Mouse (Mus musculus) midbrain, postnatal 0 days (tissue): ENCODE measurements around the gene Defb25. TPM values are rescaled to one million over a fixed set of nuclear protein-coding genes. Genes with fewer than 3 reads are reported as not detected.
A peak's percentile ranks its signal among the peaks of the same experiment; 100 is the strongest.
"Not testable (repeated sequence)": the region's sequence is repeated elsewhere in the genome, so short reads cannot be mapped to it uniquely, and the experiment has no call there.

Source experiments
- ATAC-seq: fragments of 200-750 bp; cut with Nextera tagmentation; 2 replicates; pipeline ENCODE4 v1.8.0; 2017; ENCODE audit warnings: moderate number of reproducible peaks, mild to moderate bottlenecking, moderate TSS enrichment, moderate library complexity; ENCODE audit not compliant: low FRiP score
- DNase-seq: peaks from one replicate; pipeline ENCODE4 v3.0.0-alpha.2; 2015; ENCODE audit warnings: low spot score
- H3K27ac ChIP-seq: fragments of 300-500 bp; sonication (generic); 2 replicates; pipeline ENCODE4 v1.5.1; 2014; ENCODE audit warnings: low read depth, mild to moderate bottlenecking, low read length, mixed read lengths
- H3K27me3 ChIP-seq: fragments of 300-500 bp; sonication (generic); 2 replicates; pipeline ENCODE4 v1.6.1; 2014; ENCODE audit warnings: low read length, control low read depth, mixed read lengths; ENCODE audit not compliant: insufficient read depth
- H3K36me3 ChIP-seq: fragments of 300-500 bp; sonication (generic); 2 replicates; pipeline ENCODE4 v1.6.1; 2014; ENCODE audit warnings: low read length, control low read depth, mixed read lengths; ENCODE audit not compliant: insufficient read depth
- H3K4me1 ChIP-seq: fragments of 300-500 bp; sonication (generic); 2 replicates; pipeline ENCODE4 v1.6.1; 2014; ENCODE audit warnings: mild to moderate bottlenecking, control low read depth, antibody characterized with exemption, low read length, mixed read lengths; ENCODE audit not compliant: insufficient read depth
- H3K4me2 ChIP-seq: fragments of 300-500 bp; sonication (generic); 2 replicates; pipeline ENCODE4 v1.6.1; 2014; ENCODE audit warnings: low read depth, mild to moderate bottlenecking, low read length, mixed read lengths; ENCODE audit not compliant: poor library complexity, severe bottlenecking
- H3K4me3 ChIP-seq: fragments of 300-500 bp; sonication (generic); 2 replicates; pipeline ENCODE4 v1.5.1; 2014; ENCODE audit warnings: low read depth, mild to moderate bottlenecking, low read length, moderate library complexity
- H3K9ac ChIP-seq: fragments of 300-500 bp; sonication (generic); replicated peaks from 2 replicates; pipeline ENCODE4 v1.6.1; 2014; ENCODE audit warnings: mild to moderate bottlenecking, low read length, moderate library complexity, mixed read lengths; ENCODE audit not compliant: poor library complexity, severe bottlenecking
- H3K9me3 ChIP-seq: fragments of 300-500 bp; sonication (generic); 2 replicates; pipeline ENCODE4 v1.6.1; 2016; ENCODE audit warnings: low read length, control low read depth
- CTCF ChIP-seq: IDR thresholded peaks from 2 replicates; pipeline ENCODE4 v1.5.1; 2016; ENCODE audit warnings: antibody characterized with exemption, mild to moderate bottlenecking
- WGBS: fragments of 180-500 bp; shearing (Covaris S2); extraction: QIAGEN DNeasy Blood & Tissue Kit; methylation state at CpG from one replicate; pipeline ENCODE4 v1.1.7; 2014; 5-methylcytosine and 5-hydroxymethylcytosine counted together
- polyA plus RNA-seq: library from polyadenylated mRNA; unstranded; fragments of >200 nt; fragmentation: Nextera tagmentation; extraction: Ambion mirVana; gene quantifications from 2 replicates; pipeline ENCODE4 v1.2.1, GENCODE M21; 2015
- total RNA-seq: library from RNA; depleted of rRNA; stranded (reverse); fragments of >200 nt; gene quantifications from 2 replicates; pipeline ENCODE4 v1.2.3, GENCODE M21; 2014

The Defb25 gene
- total and polyA plus RNA-seq, 2 experiments from 2014 or later: 1.2 TPM; not detected in 1

DNA sequence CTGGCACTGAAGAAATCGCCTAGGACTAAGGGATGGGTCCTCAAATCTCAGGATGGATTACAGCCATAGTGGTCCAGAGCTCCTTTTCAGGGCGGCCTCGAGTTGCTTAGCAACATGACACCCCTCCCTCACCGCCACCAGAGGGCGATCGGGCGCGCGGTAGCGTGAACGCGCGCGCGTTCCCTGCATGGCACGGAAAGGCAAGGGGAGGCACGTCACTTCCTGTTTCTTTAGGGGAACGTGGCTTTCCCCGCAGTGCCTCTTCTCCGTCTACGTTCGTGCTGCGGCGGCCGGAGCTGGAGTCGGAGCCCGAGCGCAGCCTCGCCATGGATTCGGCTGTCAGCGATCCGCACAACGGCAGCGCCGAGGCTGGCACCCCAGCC is 46.4 kb upstream of the Defb25 start, which contains the start of gene H13:
Gene H13, plus strand, starts transcription at position 206 of the 383 bp plus-strand sequence.
- Histone ChIP-seq H3K9me3 (no peaks in the 10 kb centered on the region), H3K4me3 (peak within 1 kb of the TSS; percentile 73), H3K36me3 (0 out of 2 replicates have a peak, but pooled peaks cover 6% of the 10 kb centered on the region), H3K4me2 (peak within 1 kb of the TSS; percentile 95), H3K27ac (peak within 1 kb of the TSS; percentile 98), H3K27me3 (no peaks in the 10 kb centered on the region), H3K4me1 (peaks cover 15% of the 10 kb centered on the region), H3K9ac (peak within 1 kb of the TSS; percentile 97)
- peak; percentile 97 for DNase-seq
- WGBS: 0% methylated on average over 31 of the region's 35 CpGs
- TF ChIP-seq CTCF: peak; percentile 99
- ATAC-seq: peak; percentile 85

DNA sequence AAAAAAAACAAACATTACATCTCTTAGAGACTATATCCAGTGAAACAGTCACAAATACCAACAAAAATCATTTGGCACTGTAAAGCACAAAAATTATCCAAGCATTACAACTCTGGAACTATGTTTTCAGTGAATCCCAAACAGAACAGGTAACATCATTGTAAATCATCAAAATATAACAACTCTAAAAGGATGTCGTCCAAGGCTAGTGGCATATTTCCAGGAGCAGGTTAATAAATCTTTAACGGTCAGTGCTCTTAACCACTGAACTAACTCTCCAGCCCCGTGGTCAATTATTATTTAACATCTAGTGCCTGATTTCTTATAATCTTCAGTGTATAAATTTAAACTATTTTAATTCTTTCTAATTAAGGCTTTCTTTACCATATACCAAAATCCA is 43.3 kb upstream of the Defb25 start:
- not testable (repeated sequence) for H3K4me2 ChIP-seq, H3K9me3 ChIP-seq, H3K27me3 ChIP-seq, H3K4me3 ChIP-seq, H3K27ac ChIP-seq, H3K9ac ChIP-seq, H3K36me3 ChIP-seq, H3K4me1 ChIP-seq, ATAC-seq, DNase-seq
- 75% methylated on average over 3 of the region's 3 CpGs for whole genome bisulfite sequencing

DNA sequence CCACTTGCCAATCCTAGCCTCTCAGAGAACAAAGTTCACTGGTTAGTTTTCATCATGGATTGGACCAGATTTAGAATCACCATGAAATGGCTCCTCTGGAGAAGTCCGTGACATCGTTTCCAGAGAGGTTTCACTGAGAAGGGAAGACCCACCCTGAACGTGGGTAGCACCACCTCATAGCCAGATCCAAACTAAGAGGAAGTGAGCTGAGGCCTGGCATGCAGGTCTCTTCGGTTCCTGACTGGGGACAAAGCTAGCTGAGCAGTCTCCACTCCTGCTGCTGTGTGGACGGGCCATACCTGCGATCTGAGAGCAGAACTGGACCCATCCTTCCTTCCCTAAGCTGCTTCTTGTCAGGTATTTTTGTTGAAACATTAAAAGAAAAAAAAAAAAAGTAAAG is 38.3 kb upstream of the Defb25 start:
- Histone ChIP-seq H3K27ac (no peak overlapping the region), H3K27me3 (no peaks in the 10 kb centered on the region), H3K4me3 (no peak overlapping the region), H3K36me3 (no peaks in the 10 kb centered on the region), H3K9me3 (no peaks in the 10 kb centered on the region), H3K4me1 (no peaks in the 10 kb centered on the region), H3K4me2 (no peak overlapping the region), H3K9ac (no peak overlapping the region)
- TF ChIP-seq CTCF: no peak
- DNase-seq (no peak), ATAC-seq (no peak)
- WGBS: 82% methylated on average over 6 of the region's 6 CpGs

DNA sequence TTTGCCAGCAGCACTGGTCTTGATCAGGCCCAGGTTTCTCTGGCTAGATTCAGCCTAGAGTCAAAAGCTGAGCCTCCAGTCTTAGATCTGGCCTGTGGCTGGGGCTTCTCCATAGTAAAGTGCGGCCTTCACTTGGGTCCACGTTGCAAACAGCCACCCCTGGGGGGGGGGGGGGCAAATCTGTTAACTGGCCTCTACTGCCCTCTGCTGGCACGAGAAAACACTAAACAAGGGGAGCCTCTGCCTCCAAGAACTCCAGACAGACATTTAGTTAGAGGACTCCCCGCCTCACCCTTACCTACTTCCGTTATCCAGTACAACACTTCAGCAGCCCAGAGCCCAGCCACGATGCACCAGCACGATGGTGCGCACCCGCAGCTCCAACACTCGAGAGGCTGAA is 34.5 kb upstream of the Defb25 start:
- 63% methylated on average over 10 of the region's 10 CpGs for WGBS
- no peak for DNase-seq

DNA sequence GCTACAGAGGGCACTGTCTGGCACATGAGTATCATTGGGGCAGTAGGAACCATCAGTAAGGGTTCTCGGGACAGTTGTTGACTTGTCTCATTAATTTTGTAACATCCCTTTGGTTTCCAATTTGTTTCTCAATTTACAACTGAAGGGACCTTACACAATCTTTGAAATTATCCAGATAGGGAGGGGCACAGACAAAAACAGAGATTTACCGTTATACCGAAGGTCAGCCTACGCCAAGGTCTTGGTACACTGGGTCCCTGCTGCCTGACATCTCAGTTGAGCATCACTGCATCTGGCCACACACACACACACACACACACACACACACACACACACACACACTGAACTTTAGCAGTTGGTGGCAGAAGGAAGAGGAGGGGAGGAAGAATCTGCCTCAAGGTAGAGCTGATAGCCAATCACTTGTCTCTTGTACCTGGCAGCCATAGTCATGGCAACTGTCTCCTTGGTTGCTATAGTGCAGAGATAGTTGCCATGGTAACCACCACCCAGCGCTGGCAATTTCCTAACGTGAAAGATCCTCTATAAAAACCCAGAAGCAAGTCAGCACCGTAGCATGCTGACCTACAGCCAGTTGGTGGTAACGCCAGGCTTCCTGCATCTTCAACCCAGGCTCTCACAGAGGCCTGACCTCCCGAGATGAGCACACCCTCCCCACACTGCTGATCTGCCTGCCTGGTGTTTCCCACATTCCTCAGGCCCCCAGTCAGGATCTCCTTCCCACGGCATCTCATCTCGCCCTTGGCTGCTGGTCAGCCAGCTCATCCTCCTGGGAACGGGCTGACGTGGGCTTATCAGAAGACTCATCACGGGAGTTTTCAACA is 31.2 kb upstream of the Defb25 start:
- peak overlapping the region; percentile 91 for H3K27ac ChIP-seq
- 0 out of 2 replicates have a peak overlapping the region, but pooled peaks have one; percentile 19 for H3K9ac ChIP-seq
- 23% methylated on average over 14 of the region's 14 CpGs for whole genome bisulfite sequencing
- peak overlapping the region; percentile 29 for H3K4me2 ChIP-seq
- H3K9me3 ChIP-seq: no peaks in the 10 kb centered on the region
- no peak for TF ChIP-seq CTCF
- no peaks in the 10 kb centered on the region for H3K36me3 ChIP-seq
- ATAC-seq (peak; percentile 94), DNase-seq (peak; percentile 95)
- peaks cover 10% of the 10 kb centered on the region; the same call in 1 of the 2 replicates for H3K4me1 ChIP-seq
- H3K4me3 ChIP-seq: no peak overlapping the region
- H3K27me3 ChIP-seq: no peaks in the 10 kb centered on the region

More for the DNA sequence above, 34.5 kb upstream of the Defb25 start:
- no peaks in the 10 kb centered on the region for H3K9me3 ChIP-seq
- H3K27ac ChIP-seq: no peak overlapping the region
- H3K4me1 ChIP-seq: peaks cover 10% of the 10 kb centered on the region; the same call in 1 of the 2 replicates
- no peaks in the 10 kb centered on the region for H3K36me3 ChIP-seq
- H3K4me3 ChIP-seq: no peak overlapping the region
- H3K4me2 ChIP-seq: no peak overlapping the region
- peak; percentile 56 for TF ChIP-seq CTCF
- no peaks in the 10 kb centered on the region for H3K27me3 ChIP-seq
- no peak overlapping the region for H3K9ac ChIP-seq
- ATAC-seq: no peak
